Mouse (Mus musculus) liver (tissue): ENCODE results near the gene Olfr705.
"Not testable (repeated sequence)": the region's sequence is repeated elsewhere in the genome, so short reads cannot be mapped to it uniquely, and the experiment has no call there.

Source experiments
- DNase-seq: peaks from one replicate; pipeline ENCODE4 v3.0.0-alpha.2; 2020; ENCODE audit warnings: mixed read lengths

Olfr705 gene

GRCm38 (mm10) chr7:106876791-106877190, at the start of gene Olfr705:
Gene Olfr705 (minus strand): TSS chr7:106876891.
- DNase-seq: no peak

GRCm38 (mm10) chr7:106920961-106921360, 44.3 kb upstream of the Olfr705 start:
- DNase-seq: not testable (repeated sequence)

GRCm38 (mm10) chr7:106907676-106908075, 31.0 kb upstream of the Olfr705 start, which contains the start of gene Olfr1532-ps1:
Gene Olfr1532-ps1 (plus strand): TSS chr7:106908001.
- no peak for DNase-seq

GRCm38 (mm10) chr7:106901141-106901540, 24.4 kb upstream of the Olfr705 start, which contains the start of gene Olfr707:
Gene Olfr707 (minus strand): TSS chr7:106901241.
- not testable (repeated sequence) for DNase-seq

- DNase-seq: no peak
Observed at GRCm38 (mm10) chr7:106888062-106888461, 11.4 kb upstream of the Olfr705 start, which contains the start of gene Olfr706. Gene Olfr706 (minus strand): TSS chr7:106888162.

GRCm38 (mm10) chr7:106862885-106863284, 13.8 kb downstream of the Olfr705 start, which contains the start of gene Olfr704:
Gene Olfr704 (plus strand): TSS chr7:106863185.
- DNase-seq: no peak

- no peak for DNase-seq
Observed at GRCm38 (mm10) chr7:106843060-106843459, 33.6 kb downstream of the Olfr705 start, which contains the start of gene Olfr703. Gene Olfr703 (plus strand): TSS chr7:106843360.

- no peak for DNase-seq
Observed at GRCm38 (mm10) chr7:106833793-106834192, 42.9 kb downstream of the Olfr705 start, which contains the start of gene Olfr702. Gene Olfr702 (minus strand): TSS chr7:106833893.
